Mouse (Mus musculus) embryo, embryonic 9.5 days (tissue): ENCODE results near the gene 4930519P11Rik.

Source experiments
- DNase-seq: peaks from one replicate; pipeline ENCODE4 v3.0.0-alpha.2; 2017; ENCODE audit errors: extremely low spot score

The 4930519P11Rik gene

GRCm38 (mm10) chr2:154632203-154632780 is 19.1 kb upstream of the 4930519P11Rik start:
- no peak for DNase-seq

DNA sequence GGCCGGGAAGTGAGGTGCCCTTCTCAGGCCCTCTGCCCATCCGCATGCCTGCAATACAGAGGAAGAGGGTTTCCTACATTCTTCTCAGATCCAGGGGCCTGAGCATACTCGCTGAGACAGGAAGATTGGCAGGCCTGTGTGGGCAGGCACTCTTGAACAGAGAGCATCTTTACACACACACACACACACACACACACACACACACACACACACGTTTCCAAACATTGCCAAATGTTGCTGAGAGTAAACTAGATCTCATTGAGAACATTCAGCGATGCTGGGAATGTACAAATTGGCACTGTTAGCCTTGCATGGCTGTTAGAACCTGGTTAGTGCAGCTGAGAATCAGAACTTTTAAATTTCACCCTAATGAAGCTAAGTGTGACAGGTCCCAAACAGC is 17.3 kb upstream of the 4930519P11Rik start:
- no peak for DNase-seq

- no peak for DNase-seq
Observed at GRCm38 (mm10) chr2:154624137-154624536, 10.9 kb upstream of the 4930519P11Rik start.

- no peak for DNase-seq
Observed at GRCm38 (mm10) chr2:154621684-154622083, 8.4 kb upstream of the 4930519P11Rik start.

- no peak for DNase-seq
Observed at GRCm38 (mm10) chr2:154617061-154617460, 3.8 kb upstream of the 4930519P11Rik start.

DNA sequence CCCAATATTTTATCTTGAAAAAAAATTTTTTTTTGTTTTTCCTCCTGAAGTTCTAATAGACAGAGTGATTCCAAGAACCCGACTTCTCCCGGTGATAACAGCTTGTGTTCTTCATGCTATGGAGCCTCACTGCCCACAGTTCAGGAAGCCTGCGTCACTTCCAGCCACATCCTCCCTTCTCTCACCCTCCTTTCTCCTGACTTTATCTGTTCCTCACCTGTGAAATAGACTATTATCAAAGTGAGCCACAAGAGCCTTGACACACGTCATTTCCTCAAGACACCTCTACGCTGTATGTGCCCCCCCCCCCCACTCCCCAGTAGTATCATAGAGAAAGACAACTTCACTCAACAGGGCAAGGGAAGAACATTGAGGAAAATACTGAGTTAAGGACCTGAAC is 2.4 kb upstream of the 4930519P11Rik start:
- DNase-seq, result no peak

GRCm38 (mm10) chr2:154614841-154615576 is 1.8 kb upstream of the 4930519P11Rik start:
- no peak for DNase-seq

GRCm38 (mm10) chr2:154609050-154609767 is 4.0 kb downstream of the 4930519P11Rik start:
- DNase-seq, result no peak

- no peak for DNase-seq
Observed at GRCm38 (mm10) chr2:154606965-154607364, 6.3 kb downstream of the 4930519P11Rik start.

DNA sequence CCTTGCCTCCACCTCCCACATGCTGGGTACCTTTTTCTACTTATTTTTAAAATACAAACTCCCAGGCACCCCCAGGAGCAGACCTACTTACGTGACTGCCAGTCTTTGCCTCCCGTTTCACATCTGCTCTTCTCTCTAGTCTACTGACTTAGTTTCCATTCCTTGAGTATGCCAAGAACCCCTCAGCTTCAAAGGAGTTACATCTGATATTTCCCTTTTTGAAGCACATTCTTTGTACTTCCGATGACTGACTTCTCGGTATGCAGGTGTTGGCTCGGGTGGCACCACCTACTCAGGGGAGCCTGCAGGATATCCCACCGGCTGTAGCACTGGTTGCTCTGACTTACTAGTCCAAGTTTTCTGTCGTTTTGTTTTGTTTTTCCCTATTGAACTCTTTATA is 9.1 kb downstream of the 4930519P11Rik start:
- DNase-seq, result no peak

- peak; percentile 97 for DNase-seq
Observed at GRCm38 (mm10) chr2:154603638-154604153, 9.5 kb downstream of the 4930519P11Rik start, which contains the start of gene Pxmp4. Pxmp4 (minus strand) TSS chr2:154603708.

DNA sequence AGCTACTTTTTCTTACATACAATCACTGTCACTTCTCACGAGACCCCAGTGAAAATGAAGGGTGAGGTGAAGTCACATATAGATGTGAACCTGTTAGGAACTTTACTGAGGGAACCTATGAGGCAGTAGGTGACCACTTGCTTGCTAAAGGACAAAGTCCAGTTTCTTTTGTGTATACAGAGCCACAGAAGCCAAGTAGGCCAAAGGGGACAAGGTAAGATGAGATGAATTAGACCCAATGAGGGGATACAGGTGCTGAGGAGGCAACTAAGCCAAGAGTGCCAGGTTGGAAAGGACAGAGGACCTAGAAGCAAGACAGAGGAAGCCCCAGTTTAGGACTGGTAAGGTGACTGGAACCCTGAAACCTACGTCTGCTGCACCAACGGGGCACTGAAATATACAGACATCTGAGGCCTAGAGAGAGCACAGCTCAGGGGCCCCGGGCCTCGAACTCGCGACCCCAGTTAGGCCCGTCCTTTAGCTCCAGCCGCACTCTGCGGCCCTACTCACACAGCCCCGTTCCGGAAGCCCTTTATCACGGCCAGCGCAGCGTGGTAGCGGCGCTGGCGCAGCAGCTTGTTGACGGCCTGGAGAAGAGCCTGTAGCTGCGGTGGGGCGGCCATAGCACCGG is 10.1 kb downstream of the 4930519P11Rik start:
- DNase-seq, result no peak

GRCm38 (mm10) chr2:154601324-154601723 is 11.9 kb downstream of the 4930519P11Rik start:
- no peak for DNase-seq

DNA sequence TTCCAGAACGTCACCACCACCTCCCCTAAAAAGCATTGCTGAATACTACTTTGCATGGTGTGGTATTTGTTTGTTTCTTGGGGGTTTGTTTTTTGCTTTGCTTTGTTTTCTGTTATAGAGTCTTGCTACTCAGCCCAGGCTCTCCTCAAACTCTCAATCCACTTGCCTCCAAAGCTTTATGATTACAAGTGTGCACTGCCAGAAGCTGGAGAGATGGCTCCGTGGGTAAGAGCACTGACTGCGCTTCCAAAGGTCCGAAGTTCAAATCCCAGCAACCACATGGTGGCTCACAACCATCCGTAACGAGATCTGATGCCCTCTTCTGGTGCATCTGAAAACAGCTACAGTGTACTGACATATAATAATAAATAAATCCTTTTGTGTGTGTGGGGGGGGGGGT is 12.7 kb downstream of the 4930519P11Rik start:
- DNase-seq, result no peak

DNA sequence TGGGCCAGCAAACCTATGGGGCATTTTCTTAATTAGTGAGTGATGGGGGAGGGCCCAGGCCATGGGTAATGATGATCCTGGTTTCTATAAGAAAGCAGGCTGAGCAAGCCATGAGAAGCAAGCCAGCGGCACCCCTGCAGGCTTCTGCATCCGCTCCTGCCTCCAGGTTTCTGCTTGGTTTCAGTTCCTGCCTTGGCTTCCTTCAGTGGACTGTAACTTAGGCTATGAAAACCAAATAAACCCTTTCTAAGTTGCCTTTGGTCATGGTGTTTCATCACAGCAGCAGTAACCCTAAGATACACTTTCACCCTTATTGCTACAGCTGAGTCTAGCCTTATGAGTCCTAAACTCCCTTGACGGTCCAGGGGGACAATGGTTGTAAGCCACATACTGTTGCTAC is 15.8 kb downstream of the 4930519P11Rik start:
- DNase-seq, result no peak

- DNase-seq, result no peak
Observed at GRCm38 (mm10) chr2:154595775-154596174, 17.5 kb downstream of the 4930519P11Rik start.

DNA sequence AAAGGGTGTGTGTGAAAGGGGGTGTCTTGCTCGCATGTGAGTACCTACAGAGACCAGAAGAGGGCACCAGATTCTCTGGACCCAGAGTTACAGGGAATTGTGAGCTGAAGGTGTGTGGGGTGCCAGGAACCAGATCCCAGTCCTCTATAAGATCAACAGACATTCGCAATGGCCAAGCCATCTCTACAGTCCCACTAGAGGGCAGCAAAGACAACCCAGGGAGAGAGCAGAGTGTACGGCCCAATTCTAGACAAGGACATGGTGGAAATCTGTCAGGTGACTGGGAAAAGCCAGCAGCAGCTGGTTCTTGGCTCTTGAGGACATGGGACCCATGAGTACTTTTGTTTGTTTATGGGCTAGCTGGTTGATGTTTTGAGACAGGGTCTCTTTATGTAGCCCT is 20.2 kb downstream of the 4930519P11Rik start:
- no peak for DNase-seq

- DNase-seq, result no peak
Observed at GRCm38 (mm10) chr2:154591239-154591638, 22.0 kb downstream of the 4930519P11Rik start.

GRCm38 (mm10) chr2:154589051-154589450 is 24.2 kb downstream of the 4930519P11Rik start:
- DNase-seq, result no peak

DNA sequence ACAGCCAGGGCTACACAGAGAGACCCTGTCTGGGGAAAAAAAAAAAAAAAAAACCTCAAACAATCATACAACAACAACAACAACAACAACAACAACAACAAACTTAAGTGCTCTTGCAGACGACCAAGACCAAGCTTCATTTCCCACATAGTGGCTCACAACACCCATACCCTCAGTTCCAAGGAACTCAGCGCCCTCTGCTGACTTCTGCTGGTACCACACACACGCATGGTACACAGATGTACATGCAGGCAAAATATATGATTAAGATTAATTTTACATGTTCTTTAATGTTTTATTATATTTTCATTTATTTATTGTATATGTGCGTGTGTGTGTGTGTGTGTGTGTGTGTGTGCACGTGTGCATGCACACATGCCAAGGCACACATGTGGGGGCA is 26.8 kb downstream of the 4930519P11Rik start:
- no peak for DNase-seq

DNA sequence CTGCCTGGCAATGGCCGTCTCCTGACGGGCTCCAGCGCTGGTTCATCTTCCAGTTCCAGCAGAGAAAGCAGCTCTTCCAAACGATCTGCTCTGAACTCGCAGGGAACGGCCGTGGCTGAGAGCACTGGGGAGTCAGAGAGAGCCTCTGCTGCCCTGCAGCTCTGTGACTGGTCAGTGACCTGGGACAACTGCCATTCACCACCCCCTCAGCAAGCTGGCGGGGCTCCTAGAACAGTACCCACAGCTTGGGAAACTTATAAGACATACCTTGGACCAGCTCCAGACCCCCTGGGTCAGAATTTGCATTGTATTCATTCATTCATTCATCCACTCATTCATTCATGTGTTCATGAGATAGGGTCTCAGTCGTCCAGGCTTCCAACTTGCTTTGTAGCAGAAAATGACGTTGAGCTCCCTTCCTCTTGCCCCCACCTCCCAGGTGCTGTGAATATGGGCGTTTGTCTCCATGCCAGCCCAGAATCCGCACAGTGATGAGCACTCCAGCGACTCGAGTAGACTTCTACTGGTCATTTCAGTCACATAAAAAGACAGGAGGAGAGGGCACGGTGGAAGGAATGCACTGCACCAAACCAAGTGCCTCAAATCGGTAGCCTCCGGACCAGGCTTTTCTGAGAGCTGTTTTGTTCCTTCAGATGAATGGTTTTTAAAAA is 28.2 kb downstream of the 4930519P11Rik start:
- DNase-seq, result no peak
